Mouse (Mus musculus) liver, postnatal 0 days (tissue): ENCODE measurements around the gene Itga3.

Experiments used
- CTCF ChIP-seq: sonication (generic); IDR thresholded peaks from 2 replicates; pipeline ENCODE4 v1.5.1; 2016; ENCODE audit warnings: antibody characterized with exemption, low read depth
- EP300 ChIP-seq: IDR thresholded peaks from 2 replicates; pipeline ENCODE4 v1.6.1; 2016; ENCODE audit warnings: antibody characterized with exemption, low read depth, mild to moderate bottlenecking

GRCm38 (mm10) chr11:95006038-95006437, 70.6 kb downstream of the Itga3 start:
- TF ChIP-seq EP300 (no peak), CTCF (no peak)
